Mouse (Mus musculus) midbrain, embryonic 13.5 days (tissue): Measurements from ENCODE around the gene Cdyl2. TPM values are rescaled to one million over a fixed set of nuclear protein-coding genes. Genes with fewer than 3 reads are reported as not detected.

Experiments
- ATAC-seq: fragments of 200-750 bp; cut with Nextera tagmentation; 2 replicates; pipeline ENCODE4 v1.8.0; 2017; ENCODE audit warnings: mild to moderate bottlenecking, moderate TSS enrichment, moderate library complexity
- H3K27ac ChIP-seq: fragments of 300-500 bp; sonication (generic); 2 replicates; pipeline ENCODE4 v1.5.1; 2015; ENCODE audit warnings: inconsistent platforms, mild to moderate bottlenecking, moderate library complexity
- H3K27me3 ChIP-seq: fragments of 300-500 bp; sonication (generic); 2 replicates; pipeline ENCODE4 v1.6.1; 2015; ENCODE audit warnings: mild to moderate bottlenecking, inconsistent platforms
- H3K36me3 ChIP-seq: fragments of 300-500 bp; sonication (generic); 2 replicates; pipeline ENCODE4 v1.6.1; 2015; ENCODE audit warnings: mild to moderate bottlenecking, inconsistent platforms
- H3K4me1 ChIP-seq: fragments of 300-500 bp; sonication (generic); replicated peaks from 2 replicates; pipeline ENCODE4 v1.6.1; 2015; ENCODE audit warnings: inconsistent platforms
- H3K4me2 ChIP-seq: fragments of 300-500 bp; sonication (generic); replicated peaks from 2 replicates; pipeline ENCODE4 v1.6.1; 2015; ENCODE audit warnings: moderate library complexity, mild to moderate bottlenecking, inconsistent platforms
- H3K4me3 ChIP-seq: fragments of 300-500 bp; sonication (generic); replicated peaks from 2 replicates; pipeline ENCODE4 v1.5.1; 2015; ENCODE audit warnings: mild to moderate bottlenecking, inconsistent platforms
- H3K9ac ChIP-seq: fragments of 300-500 bp; sonication (generic); replicated peaks from 2 replicates; pipeline ENCODE4 v1.6.1; 2015; ENCODE audit warnings: mild to moderate bottlenecking, inconsistent platforms
- H3K9me3 ChIP-seq: fragments of 300-500 bp; sonication (generic); 2 replicates; pipeline ENCODE4 v1.6.1; 2016; ENCODE audit warnings: mild to moderate bottlenecking, inconsistent platforms
- WGBS: fragments of 180-500 bp; shearing (Covaris S2); methylation state at CpG from one replicate; pipeline ENCODE4 v1.1.7; 2015; 5-methylcytosine and 5-hydroxymethylcytosine counted together
- polyA plus RNA-seq: library from polyadenylated mRNA; unstranded; fragments of >200 nt; fragmentation: Nextera tagmentation; extraction: Ambion mirVana; gene quantifications from 2 replicates; pipeline ENCODE4 v1.2.1, GENCODE M21; 2015

The Cdyl2 gene
- polyA plus RNA-seq, 1 experiment from 2014 or later = 7.9 TPM

GRCm38 (mm10) chr8:116617891-116618290 is 114.9 kb downstream of the Cdyl2 start:
- Histone ChIP-seq H3K4me1 (peaks cover 18% of the 10 kb centered on the region), H3K36me3 (no peaks in the 10 kb centered on the region), H3K9ac (no peak overlapping the region), H3K4me3 (no peak overlapping the region), H3K9me3 (no peaks in the 10 kb centered on the region), H3K27me3 (no peaks in the 10 kb centered on the region), H3K27ac (no peak overlapping the region), H3K4me2 (no peak overlapping the region)
- no peak for ATAC-seq
- WGBS = 87% methylated on average over 4 of the region's 4 CpGs

- H3K9me3 ChIP-seq = no peaks in the 10 kb centered on the region
- H3K4me1 ChIP-seq = peaks cover 8% of the 10 kb centered on the region; the same call in 1 of the 2 replicates
- no peak overlapping the region for H3K27ac ChIP-seq
- no peak for ATAC-seq
- no peak overlapping the region for H3K9ac ChIP-seq
- no peaks in the 10 kb centered on the region for H3K36me3 ChIP-seq
- no peaks in the 10 kb centered on the region for H3K27me3 ChIP-seq
- H3K4me2 ChIP-seq = no peak overlapping the region
- H3K4me3 ChIP-seq = no peak overlapping the region
Measured at GRCm38 (mm10) chr8:116616369-116616768, 116.4 kb downstream of the Cdyl2 start.

- Histone ChIP-seq H3K4me3 (no peak overlapping the region), H3K27ac (no peak overlapping the region), H3K9me3 (no peaks in the 10 kb centered on the region), H3K9ac (no peak overlapping the region), H3K36me3 (no peaks in the 10 kb centered on the region), H3K27me3 (no peaks in the 10 kb centered on the region), H3K4me1 (peaks cover 6% of the 10 kb centered on the region; the same call in 1 of the 2 replicates), H3K4me2 (no peak overlapping the region)
- whole genome bisulfite sequencing = 91% methylated on average over 7 of the region's 7 CpGs
- ATAC-seq = no peak
Measured at GRCm38 (mm10) chr8:116614901-116615300, 117.9 kb downstream of the Cdyl2 start.

GRCm38 (mm10) chr8:116606171-116606570 is 126.6 kb downstream of the Cdyl2 start:
- Histone ChIP-seq H3K27ac (no peak overlapping the region), H3K4me1 (no peaks in the 10 kb centered on the region), H3K9me3 (peaks cover 4% of the 10 kb centered on the region), H3K4me2 (no peak overlapping the region), H3K36me3 (no peaks in the 10 kb centered on the region), H3K4me3 (no peak overlapping the region), H3K9ac (no peak overlapping the region), H3K27me3 (no peaks in the 10 kb centered on the region)
- 53% methylated on average over 13 of the region's 13 CpGs for WGBS
- no peak for ATAC-seq

- ATAC-seq = no peak
- 90% methylated on average over 4 of the region's 4 CpGs for WGBS
Measured at GRCm38 (mm10) chr8:116602806-116603205, 130.0 kb downstream of the Cdyl2 start.

GRCm38 (mm10) chr8:116599728-116600127 is 133.1 kb downstream of the Cdyl2 start:
- no peak overlapping the region for H3K4me2 ChIP-seq
- WGBS = 88% methylated on average over 6 of the region's 6 CpGs

More at GRCm38 (mm10) chr8:116602806-116603205, 130.0 kb downstream of the Cdyl2 start:
- H3K9ac ChIP-seq = no peak overlapping the region
- peaks cover 4% of the 10 kb centered on the region for H3K9me3 ChIP-seq
- H3K4me2 ChIP-seq = no peak overlapping the region
- no peaks in the 10 kb centered on the region for H3K27me3 ChIP-seq
- H3K4me3 ChIP-seq = no peak overlapping the region
- no peaks in the 10 kb centered on the region for H3K4me1 ChIP-seq
- no peaks in the 10 kb centered on the region for H3K36me3 ChIP-seq
- no peak overlapping the region for H3K27ac ChIP-seq

GRCm38 (mm10) chr8:116591226-116591625 is 141.6 kb downstream of the Cdyl2 start:
- no peaks in the 10 kb centered on the region for H3K27me3 ChIP-seq
- H3K9me3 ChIP-seq = no peaks in the 10 kb centered on the region
- no peak overlapping the region for H3K4me2 ChIP-seq
- H3K9ac ChIP-seq = no peak overlapping the region
- no peak for ATAC-seq
- H3K36me3 ChIP-seq = no peaks in the 10 kb centered on the region
- no peaks in the 10 kb centered on the region for H3K4me1 ChIP-seq
- no peak overlapping the region for H3K27ac ChIP-seq
- H3K4me3 ChIP-seq = no peak overlapping the region
- WGBS = 84% methylated on average over 10 of the region's 10 CpGs

More at GRCm38 (mm10) chr8:116599728-116600127, 133.1 kb downstream of the Cdyl2 start:
- H3K4me1 ChIP-seq = no peaks in the 10 kb centered on the region
- H3K9me3 ChIP-seq = peaks cover 4% of the 10 kb centered on the region
- no peaks in the 10 kb centered on the region for H3K27me3 ChIP-seq
- H3K36me3 ChIP-seq = no peaks in the 10 kb centered on the region
- no peak overlapping the region for H3K27ac ChIP-seq
- H3K9ac ChIP-seq = no peak overlapping the region
- no peak overlapping the region for H3K4me3 ChIP-seq
- no peak for ATAC-seq

GRCm38 (mm10) chr8:116590546-116590945 is 142.2 kb downstream of the Cdyl2 start:
- WGBS = 91% methylated on average over 4 of the region's 4 CpGs

GRCm38 (mm10) chr8:116590106-116590505 is 142.7 kb downstream of the Cdyl2 start:
- Histone ChIP-seq H3K4me2 (no peak overlapping the region), H3K9me3 (no peaks in the 10 kb centered on the region), H3K4me1 (no peaks in the 10 kb centered on the region), H3K27ac (no peak overlapping the region), H3K9ac (no peak overlapping the region), H3K4me3 (no peak overlapping the region), H3K27me3 (no peaks in the 10 kb centered on the region), H3K36me3 (no peaks in the 10 kb centered on the region)
- ATAC-seq = no peak
- 86% methylated on average over 14 of the region's 14 CpGs for WGBS

More at GRCm38 (mm10) chr8:116590546-116590945, 142.2 kb downstream of the Cdyl2 start:
- Histone ChIP-seq H3K27me3 (no peaks in the 10 kb centered on the region), H3K9me3 (no peaks in the 10 kb centered on the region), H3K4me3 (no peak overlapping the region), H3K27ac (no peak overlapping the region), H3K9ac (no peak overlapping the region), H3K36me3 (no peaks in the 10 kb centered on the region), H3K4me1 (no peaks in the 10 kb centered on the region), H3K4me2 (no peak overlapping the region)
- ATAC-seq = no peak

GRCm38 (mm10) chr8:116587616-116588468 is 144.9 kb downstream of the Cdyl2 start:
- WGBS = 84% methylated on average over 19 of the region's 19 CpGs
- no peak for ATAC-seq
- Histone ChIP-seq H3K9ac (no peak overlapping the region), H3K4me2 (no peak overlapping the region), H3K9me3 (no peaks in the 10 kb centered on the region), H3K4me3 (no peak overlapping the region), H3K4me1 (no peaks in the 10 kb centered on the region), H3K27ac (no peak overlapping the region), H3K36me3 (peaks cover 7% of the 10 kb centered on the region), H3K27me3 (no peaks in the 10 kb centered on the region)

- Histone ChIP-seq H3K36me3 (peaks cover 17% of the 10 kb centered on the region), H3K4me1 (no peaks in the 10 kb centered on the region), H3K4me2 (no peak overlapping the region), H3K9ac (no peak overlapping the region), H3K4me3 (no peak overlapping the region), H3K27ac (no peak overlapping the region), H3K27me3 (no peaks in the 10 kb centered on the region), H3K9me3 (no peaks in the 10 kb centered on the region)
- no peak for ATAC-seq
- WGBS = 90% methylated on average over 11 of the region's 11 CpGs
Measured at GRCm38 (mm10) chr8:116581318-116582019, 151.3 kb downstream of the Cdyl2 start.

- no peak overlapping the region for H3K4me2 ChIP-seq
- H3K36me3 ChIP-seq = peaks cover 8% of the 10 kb centered on the region; the same call in 1 of the 2 replicates
- 84% methylated on average over 2 of the region's 2 CpGs for WGBS
- no peaks in the 10 kb centered on the region for H3K27me3 ChIP-seq
- H3K9me3 ChIP-seq = no peaks in the 10 kb centered on the region
- H3K27ac ChIP-seq = no peak overlapping the region
- no peak overlapping the region for H3K9ac ChIP-seq
- H3K4me1 ChIP-seq = no peaks in the 10 kb centered on the region
- H3K4me3 ChIP-seq = no peak overlapping the region
- ATAC-seq = no peak
Measured at GRCm38 (mm10) chr8:116576732-116577131, 156.1 kb downstream of the Cdyl2 start.
